Mouse (Mus musculus) stomach, embryonic 14.5 days (tissue): ENCODE results near the gene Arl3. TPM values are rescaled to one million over a fixed set of nuclear protein-coding genes. Genes with fewer than 3 reads are reported as not detected.

Experiments used
- ATAC-seq: fragments of 200-750 bp; cut with Nextera tagmentation; 2 replicates; pipeline ENCODE4 v1.8.0; 2017; ENCODE audit warnings: low read depth, moderate TSS enrichment; ENCODE audit not compliant: insufficient number of reproducible peaks, insufficient read depth, low FRiP score
- H3K27ac ChIP-seq: fragments of 300-500 bp; sonication (generic); 2 replicates; pipeline ENCODE4 v1.5.1; 2014; ENCODE audit warnings: mild to moderate bottlenecking, low read length, moderate library complexity, mixed read lengths
- H3K27me3 ChIP-seq: fragments of 300-500 bp; sonication (generic); 2 replicates; pipeline ENCODE4 v1.6.1; 2014; ENCODE audit warnings: low read length, control low read depth, mixed read lengths; ENCODE audit not compliant: control insufficient read depth, insufficient read depth
- H3K36me3 ChIP-seq: fragments of 300-500 bp; sonication (generic); 2 replicates; pipeline ENCODE4 v1.6.1; 2014; ENCODE audit warnings: mild to moderate bottlenecking, control low read depth, low read length, moderate library complexity, mixed read lengths; ENCODE audit not compliant: control insufficient read depth, insufficient read depth
- H3K4me1 ChIP-seq: fragments of 300-500 bp; sonication (generic); 2 replicates; pipeline ENCODE4 v1.6.1; 2014; ENCODE audit warnings: low read length, control low read depth, mixed read lengths; ENCODE audit not compliant: control insufficient read depth, insufficient read depth
- H3K4me2 ChIP-seq: fragments of 300-500 bp; sonication (generic); replicated peaks from 2 replicates; pipeline ENCODE4 v1.6.1; 2014; ENCODE audit warnings: low read depth, low read length, control low read depth
- H3K4me3 ChIP-seq: fragments of 300-500 bp; sonication (generic); 2 replicates; pipeline ENCODE4 v1.5.1; 2014; ENCODE audit warnings: low read depth, low read length, control low read depth
- H3K9ac ChIP-seq: fragments of 300-500 bp; sonication (generic); replicated peaks from 2 replicates; pipeline ENCODE4 v1.6.1; 2014; ENCODE audit warnings: low read depth, mild to moderate bottlenecking, control low read depth, low read length, moderate library complexity, mixed read lengths
- H3K9me3 ChIP-seq: fragments of 300-500 bp; sonication (generic); 2 replicates; pipeline ENCODE4 v1.6.1; 2016; ENCODE audit warnings: low read depth, low read length, control low read depth; ENCODE audit not compliant: control insufficient read depth
- WGBS: fragments of 180-500 bp; shearing (Covaris S2); extraction: QIAGEN DNeasy Blood & Tissue Kit; methylation state at CpG from one replicate; pipeline ENCODE4 v1.1.7; 2014; 5-methylcytosine and 5-hydroxymethylcytosine counted together
- polyA plus RNA-seq: library from polyadenylated mRNA; unstranded; fragments of >200 nt; fragmentation: Nextera tagmentation; extraction: Ambion mirVana; gene quantifications from 2 replicates; pipeline ENCODE4 v1.2.1, GENCODE M21; 2014

Gene Arl3
- polyA plus RNA-seq, 1 experiment from 2014 or later: 98.7 TPM

- WGBS: 92% methylated on average over 9 of the region's 9 CpGs
- H3K36me3 ChIP-seq: no peaks in the 10 kb centered on the region
These were observed 35.6 kb downstream of the Arl3 start for GRCm38 (mm10) chr19:46537357-46537756.

GRCm38 (mm10) chr19:46534542-46535098 lies 38.4 kb downstream of the Arl3 start:
- no peaks in the 10 kb centered on the region for H3K9me3 ChIP-seq
- H3K27ac ChIP-seq: peak overlapping the region; percentile 39; the same call in 1 of the 2 replicates
- H3K27me3 ChIP-seq: no peaks in the 10 kb centered on the region
- no peak for ATAC-seq
- 40% methylated on average over 6 of the region's 6 CpGs for WGBS
- H3K9ac ChIP-seq: no peak overlapping the region
- H3K4me2 ChIP-seq: no peak overlapping the region
- no peak overlapping the region for H3K4me3 ChIP-seq
- peaks cover 47% of the 10 kb centered on the region for H3K4me1 ChIP-seq
- H3K36me3 ChIP-seq: no peaks in the 10 kb centered on the region

More at GRCm38 (mm10) chr19:46537357-46537756, 35.6 kb downstream of the Arl3 start:
- no peak overlapping the region for H3K4me3 ChIP-seq
- H3K9ac ChIP-seq: no peak overlapping the region
- H3K27me3 ChIP-seq: no peaks in the 10 kb centered on the region
- no peak overlapping the region for H3K27ac ChIP-seq
- H3K9me3 ChIP-seq: no peaks in the 10 kb centered on the region
- no peak for ATAC-seq
- peaks cover 20% of the 10 kb centered on the region for H3K4me1 ChIP-seq
- H3K4me2 ChIP-seq: no peak overlapping the region

- no peaks in the 10 kb centered on the region for H3K36me3 ChIP-seq
- no peak overlapping the region for H3K4me3 ChIP-seq
- no peak overlapping the region for H3K9ac ChIP-seq
- H3K4me1 ChIP-seq: peaks cover 58% of the 10 kb centered on the region
- WGBS: 54% methylated on average over 5 of the region's 5 CpGs
- no peak for ATAC-seq
- H3K4me2 ChIP-seq: no peak overlapping the region
- no peaks in the 10 kb centered on the region for H3K27me3 ChIP-seq
- H3K9me3 ChIP-seq: no peaks in the 10 kb centered on the region
- peak overlapping the region; percentile 87; the same call in 1 of the 2 replicates for H3K27ac ChIP-seq
These were observed 39.5 kb downstream of the Arl3 start for GRCm38 (mm10) chr19:46533525-46533924.

- H3K4me3 ChIP-seq: no peak overlapping the region
- no peaks in the 10 kb centered on the region for H3K36me3 ChIP-seq
- peak overlapping the region; percentile 87; the same call in 1 of the 2 replicates for H3K27ac ChIP-seq
- no peaks in the 10 kb centered on the region for H3K27me3 ChIP-seq
- ATAC-seq: 0 out of 2 replicates have a peak, but pooled peaks have one; percentile 24
- peaks cover 62% of the 10 kb centered on the region for H3K4me1 ChIP-seq
- no peak overlapping the region for H3K9ac ChIP-seq
- no peak overlapping the region for H3K4me2 ChIP-seq
- WGBS: 40% methylated on average over 4 of the region's 4 CpGs
- no peaks in the 10 kb centered on the region for H3K9me3 ChIP-seq
These were observed 39.9 kb downstream of the Arl3 start for GRCm38 (mm10) chr19:46533066-46533465.

- H3K36me3 ChIP-seq: no peaks in the 10 kb centered on the region
- H3K27ac ChIP-seq: peak overlapping the region; percentile 87
- no peak overlapping the region for H3K4me2 ChIP-seq
- H3K27me3 ChIP-seq: no peaks in the 10 kb centered on the region
- H3K9ac ChIP-seq: no peak overlapping the region
- peak; percentile 19; the same call in 1 of the 2 replicates for ATAC-seq
- H3K4me3 ChIP-seq: no peak overlapping the region
- peaks cover 62% of the 10 kb centered on the region for H3K4me1 ChIP-seq
- no peaks in the 10 kb centered on the region for H3K9me3 ChIP-seq
- 18% methylated on average over 10 of the region's 10 CpGs for WGBS
These were observed 40.8 kb downstream of the Arl3 start for GRCm38 (mm10) chr19:46532031-46532688.

GRCm38 (mm10) chr19:46531071-46532030 lies 41.6 kb downstream of the Arl3 start:
- 10% methylated on average over 16 of the region's 16 CpGs for WGBS
- no peak overlapping the region; the same call in 1 of the 2 replicates for H3K4me2 ChIP-seq
- no peak overlapping the region for H3K4me3 ChIP-seq
- H3K36me3 ChIP-seq: no peaks in the 10 kb centered on the region
- no peak overlapping the region; the same call in 1 of the 2 replicates for H3K9ac ChIP-seq
- no peak for ATAC-seq
- peak overlapping the region; percentile 87 for H3K27ac ChIP-seq
- H3K27me3 ChIP-seq: no peaks in the 10 kb centered on the region
- no peaks in the 10 kb centered on the region for H3K9me3 ChIP-seq
- peaks cover 62% of the 10 kb centered on the region for H3K4me1 ChIP-seq

GRCm38 (mm10) chr19:46530449-46530990 lies 42.5 kb downstream of the Arl3 start:
- Histone ChIP-seq H3K4me3 (no peak overlapping the region), H3K27me3 (no peaks in the 10 kb centered on the region), H3K9ac (no peak overlapping the region; the same call in 1 of the 2 replicates), H3K36me3 (no peaks in the 10 kb centered on the region), H3K9me3 (no peaks in the 10 kb centered on the region), H3K4me2 (no peak overlapping the region), H3K4me1 (peaks cover 64% of the 10 kb centered on the region), H3K27ac (peak overlapping the region; percentile 87)
- no peak for ATAC-seq
- 16% methylated on average over 8 of the region's 8 CpGs for WGBS
